Mouse (Mus musculus) midbrain, postnatal 0 days (tissue): ENCODE measurements around the gene Bpifa2. TPM values are rescaled to one million over a fixed set of nuclear protein-coding genes. Genes with fewer than 3 reads are reported as not detected.
A peak's percentile ranks its signal among the peaks of the same experiment; 100 is the strongest.

Experiments
- ATAC-seq: fragments of 200-750 bp; cut with Nextera tagmentation; 2 replicates; pipeline ENCODE4 v1.8.0; 2017; ENCODE audit warnings: moderate number of reproducible peaks, mild to moderate bottlenecking, moderate TSS enrichment, moderate library complexity; ENCODE audit not compliant: low FRiP score
- DNase-seq: peaks from one replicate; pipeline ENCODE4 v3.0.0-alpha.2; 2015; ENCODE audit warnings: low spot score
- H3K27ac ChIP-seq: fragments of 300-500 bp; sonication (generic); 2 replicates; pipeline ENCODE4 v1.5.1; 2014; ENCODE audit warnings: low read depth, mild to moderate bottlenecking, low read length, mixed read lengths
- H3K27me3 ChIP-seq: fragments of 300-500 bp; sonication (generic); 2 replicates; pipeline ENCODE4 v1.6.1; 2014; ENCODE audit warnings: low read length, control low read depth, mixed read lengths; ENCODE audit not compliant: insufficient read depth
- H3K36me3 ChIP-seq: fragments of 300-500 bp; sonication (generic); 2 replicates; pipeline ENCODE4 v1.6.1; 2014; ENCODE audit warnings: low read length, control low read depth, mixed read lengths; ENCODE audit not compliant: insufficient read depth
- H3K4me1 ChIP-seq: fragments of 300-500 bp; sonication (generic); 2 replicates; pipeline ENCODE4 v1.6.1; 2014; ENCODE audit warnings: mild to moderate bottlenecking, control low read depth, antibody characterized with exemption, low read length, mixed read lengths; ENCODE audit not compliant: insufficient read depth
- H3K4me2 ChIP-seq: fragments of 300-500 bp; sonication (generic); 2 replicates; pipeline ENCODE4 v1.6.1; 2014; ENCODE audit warnings: low read depth, mild to moderate bottlenecking, low read length, mixed read lengths; ENCODE audit not compliant: poor library complexity, severe bottlenecking
- H3K4me3 ChIP-seq: fragments of 300-500 bp; sonication (generic); 2 replicates; pipeline ENCODE4 v1.5.1; 2014; ENCODE audit warnings: low read depth, mild to moderate bottlenecking, low read length, moderate library complexity
- H3K9ac ChIP-seq: fragments of 300-500 bp; sonication (generic); replicated peaks from 2 replicates; pipeline ENCODE4 v1.6.1; 2014; ENCODE audit warnings: mild to moderate bottlenecking, low read length, moderate library complexity, mixed read lengths; ENCODE audit not compliant: poor library complexity, severe bottlenecking
- H3K9me3 ChIP-seq: fragments of 300-500 bp; sonication (generic); 2 replicates; pipeline ENCODE4 v1.6.1; 2016; ENCODE audit warnings: low read length, control low read depth
- CTCF ChIP-seq: IDR thresholded peaks from 2 replicates; pipeline ENCODE4 v1.5.1; 2016; ENCODE audit warnings: antibody characterized with exemption, mild to moderate bottlenecking
- WGBS: fragments of 180-500 bp; shearing (Covaris S2); extraction: QIAGEN DNeasy Blood & Tissue Kit; methylation state at CpG from one replicate; pipeline ENCODE4 v1.1.7; 2014; 5-methylcytosine and 5-hydroxymethylcytosine counted together
- polyA plus RNA-seq: library from polyadenylated mRNA; unstranded; fragments of >200 nt; fragmentation: Nextera tagmentation; extraction: Ambion mirVana; gene quantifications from 2 replicates; pipeline ENCODE4 v1.2.1, GENCODE M21; 2015
- total RNA-seq: library from RNA; depleted of rRNA; stranded (reverse); fragments of >200 nt; gene quantifications from 2 replicates; pipeline ENCODE4 v1.2.3, GENCODE M21; 2014

Gene Bpifa2
- total and polyA plus RNA-seq, 2 experiments from 2014 or later, result not detected

- H3K4me1 ChIP-seq, result no peaks in the 10 kb centered on the region
- no peak for ATAC-seq
- 83% methylated on average over 3 of the region's 3 CpGs for WGBS
- TF ChIP-seq CTCF, result no peak
- no peak overlapping the region for H3K4me3 ChIP-seq
- no peak for DNase-seq
- no peaks in the 10 kb centered on the region for H3K9me3 ChIP-seq
- H3K9ac ChIP-seq, result no peak overlapping the region
- H3K36me3 ChIP-seq, result no peaks in the 10 kb centered on the region
- H3K4me2 ChIP-seq, result no peak overlapping the region
- H3K27ac ChIP-seq, result no peak overlapping the region
- no peaks in the 10 kb centered on the region for H3K27me3 ChIP-seq
Observed at GRCm38 (mm10) chr2:154000501-154000900, 7.6 kb upstream of the Bpifa2 start.

- DNase-seq (no peak), ATAC-seq (no peak)
- no peaks in the 10 kb centered on the region for H3K36me3 ChIP-seq
- H3K9me3 ChIP-seq, result no peaks in the 10 kb centered on the region
- H3K4me2 ChIP-seq, result no peak overlapping the region
- no peak for TF ChIP-seq CTCF
- no peaks in the 10 kb centered on the region for H3K27me3 ChIP-seq
- no peak overlapping the region for H3K27ac ChIP-seq
- H3K4me1 ChIP-seq, result no peaks in the 10 kb centered on the region
- H3K9ac ChIP-seq, result no peak overlapping the region
- H3K4me3 ChIP-seq, result no peak overlapping the region
Observed at GRCm38 (mm10) chr2:154001056-154001455, 7.0 kb upstream of the Bpifa2 start.

- no peaks in the 10 kb centered on the region for H3K27me3 ChIP-seq
- no peak overlapping the region for H3K4me2 ChIP-seq
- ATAC-seq (no peak), DNase-seq (peak; percentile 8)
- no peak for TF ChIP-seq CTCF
- H3K27ac ChIP-seq, result no peak overlapping the region
- H3K9ac ChIP-seq, result no peak overlapping the region
- no peaks in the 10 kb centered on the region for H3K4me1 ChIP-seq
- 31% methylated on average over 1 of the region's 1 CpGs for WGBS
- H3K36me3 ChIP-seq, result no peaks in the 10 kb centered on the region
- no peaks in the 10 kb centered on the region for H3K9me3 ChIP-seq
- H3K4me3 ChIP-seq, result no peak overlapping the region
Observed at GRCm38 (mm10) chr2:154004456-154004855, 3.6 kb upstream of the Bpifa2 start.

- peak; percentile 36 for DNase-seq
- 78% methylated on average over 1 of the region's 1 CpGs for WGBS
Observed at GRCm38 (mm10) chr2:154005094-154005493, 3.0 kb upstream of the Bpifa2 start.

GRCm38 (mm10) chr2:154005734-154006133 lies 2.3 kb upstream of the Bpifa2 start:
- H3K4me2 ChIP-seq, result no peak overlapping the region
- ATAC-seq (no peak), DNase-seq (no peak)
- H3K4me3 ChIP-seq, result no peak overlapping the region
- H3K9me3 ChIP-seq, result no peaks in the 10 kb centered on the region
- WGBS, result 84% methylated on average over 4 of the region's 4 CpGs
- no peak for TF ChIP-seq CTCF
- no peak overlapping the region for H3K27ac ChIP-seq
- H3K9ac ChIP-seq, result no peak overlapping the region
- no peaks in the 10 kb centered on the region for H3K27me3 ChIP-seq
- H3K36me3 ChIP-seq, result no peaks in the 10 kb centered on the region
- H3K4me1 ChIP-seq, result no peaks in the 10 kb centered on the region

More at GRCm38 (mm10) chr2:154005094-154005493, 3.0 kb upstream of the Bpifa2 start:
- TF ChIP-seq CTCF, result no peak
- Histone ChIP-seq H3K27ac (no peak overlapping the region), H3K9me3 (no peaks in the 10 kb centered on the region), H3K4me2 (no peak overlapping the region), H3K27me3 (no peaks in the 10 kb centered on the region), H3K4me3 (no peak overlapping the region), H3K36me3 (no peaks in the 10 kb centered on the region), H3K9ac (no peak overlapping the region), H3K4me1 (no peaks in the 10 kb centered on the region)
- no peak for ATAC-seq

GRCm38 (mm10) chr2:154006331-154006730 lies 1.7 kb upstream of the Bpifa2 start:
- Histone ChIP-seq H3K27ac (no peak overlapping the region), H3K4me1 (no peaks in the 10 kb centered on the region), H3K9ac (no peak overlapping the region), H3K4me2 (no peak overlapping the region), H3K4me3 (no peak overlapping the region), H3K36me3 (no peaks in the 10 kb centered on the region), H3K9me3 (no peaks in the 10 kb centered on the region), H3K27me3 (no peaks in the 10 kb centered on the region)
- 93% methylated on average over 2 of the region's 2 CpGs for WGBS
- no peak for DNase-seq
- no peak for TF ChIP-seq CTCF
- no peak for ATAC-seq
